Mouse (Mus musculus) CH12.LX (cell line): ENCODE data around the gene Nav1. TPM values are rescaled to one million over a fixed set of nuclear protein-coding genes. Genes with fewer than 3 reads are reported as not detected.

ENCODE experiments used
- DNase-seq: peaks from one replicate; pipeline ENCODE4 v3.0.0-alpha.2; 2013; ENCODE audit errors: extremely low read depth
- H3K27ac ChIP-seq: 2 replicates; pipeline ENCODE4 v1.5.1; 2012; ENCODE audit warnings: low read depth, mild to moderate bottlenecking, control low read depth, moderate library complexity; ENCODE audit not compliant: insufficient read depth
- H3K27me3 ChIP-seq: replicated peaks from 2 replicates; pipeline ENCODE3; 2012; ENCODE audit warnings: inconsistent platforms
- H3K36me3 ChIP-seq, 2 experiments: replicated peaks in 1 of 2; 2 replicates each; pipeline versions ENCODE3 to v1.6.1; 2012; ENCODE audit warnings: inconsistent platforms in 1 of 2, low read length in 1 of 2, mild to moderate bottlenecking in 1 of 2, mixed read lengths in 1 of 2, moderate library complexity in 1 of 2; ENCODE audit not compliant: control insufficient read depth in 1 of 2, insufficient read depth in 1 of 2
- H3K4me1 ChIP-seq, 2 experiments: 2 replicates each; pipeline ENCODE4 v1.6.1; 2012; ENCODE audit warnings: inconsistent platforms in 1 of 2, moderate library complexity in 1 of 2; ENCODE audit not compliant: insufficient read depth in 2 of 2, control insufficient read depth in 1 of 2
- H3K4me2 ChIP-seq: 2 replicates; pipeline ENCODE4 v1.6.1; 2012; ENCODE audit warnings: low read depth, mild to moderate bottlenecking, control low read depth; ENCODE audit not compliant: poor library complexity, insufficient read depth, severe bottlenecking
- H3K4me3 ChIP-seq, 3 experiments: fragments of 150-350 bp in 1 of 3; sonication (generic) in 1 of 3; replicated peaks in 1 of 3; 2 replicates each; pipeline versions ENCODE3 to v1.5.1; 2011 to 2012; ENCODE audit warnings: low read depth in 2 of 3, low read length in 2 of 3, mild to moderate bottlenecking in 2 of 3, moderate library complexity in 2 of 3, control low read depth in 1 of 3, improper control_type of control experiment in 1 of 3, inconsistent platforms in 1 of 3, mixed read lengths in 1 of 3; ENCODE audit not compliant: poor library complexity in 1 of 3
- H3K79me2 ChIP-seq: replicated peaks from 2 replicates; pipeline ENCODE4 v1.6.1; 2012; ENCODE audit warnings: mild to moderate bottlenecking, moderate library complexity; ENCODE audit not compliant: control insufficient read depth, poor library complexity, insufficient read depth, severe bottlenecking; ENCODE audit errors: extremely low read depth
- H3K9ac ChIP-seq: 2 replicates; pipeline ENCODE4 v1.6.1; 2012; ENCODE audit warnings: low read depth, mild to moderate bottlenecking, control low read depth, moderate library complexity; ENCODE audit not compliant: insufficient read depth
- H3K9me3 ChIP-seq: replicated peaks from 2 replicates; pipeline ENCODE3; 2012; ENCODE audit warnings: low read length, inconsistent platforms, mixed read lengths
- CHD1 ChIP-seq: IDR thresholded peaks from 2 replicates; pipeline ENCODE4 v1.6.1; 2012; ENCODE audit warnings: low read depth, low read length, improper control_type of control experiment, inconsistent platforms
- CHD2 ChIP-seq: IDR thresholded peaks from 2 replicates; pipeline ENCODE4 v1.6.1; 2011; ENCODE audit warnings: low read length, improper control_type of control experiment
- ETS1 ChIP-seq: conservative IDR thresholded peaks from 2 replicates; pipeline ENCODE4 v1.6.1; 2012; ENCODE audit warnings: low read depth, mild to moderate bottlenecking, inconsistent platforms, low read length, improper control_type of control experiment, moderate library complexity
- GABPA ChIP-seq: IDR thresholded peaks from 2 replicates; pipeline ENCODE4 v1.6.1; 2012; ENCODE audit warnings: low read depth, low read length, improper control_type of control experiment, inconsistent platforms; ENCODE audit not compliant: insufficient replicate concordance
- HCFC1 ChIP-seq: IDR thresholded peaks from 2 replicates; pipeline ENCODE4 v1.6.1; 2012; ENCODE audit warnings: low read depth, mild to moderate bottlenecking, inconsistent platforms, low read length, improper control_type of control experiment
- IRF4 ChIP-seq: IDR thresholded peaks from 2 replicates; pipeline ENCODE4 v1.6.1; 2014; ENCODE audit warnings: low read depth, mild to moderate bottlenecking, inconsistent platforms, low read length, improper control_type of control experiment
- JUN ChIP-seq: IDR thresholded peaks from 2 replicates; pipeline ENCODE4 v1.6.1; 2011; ENCODE audit warnings: low read depth, mild to moderate bottlenecking, low read length, improper control_type of control experiment, moderate library complexity; ENCODE audit not compliant: insufficient read depth
- KAT2A ChIP-seq: IDR thresholded peaks from 2 replicates; pipeline ENCODE4 v1.6.1; 2012; ENCODE audit warnings: low read length, improper control_type of control experiment, inconsistent platforms; ENCODE audit not compliant: insufficient replicate concordance
- MEF2A ChIP-seq: IDR thresholded peaks from 2 replicates; pipeline ENCODE4 v1.6.1; 2014; ENCODE audit warnings: low read depth, mild to moderate bottlenecking, inconsistent platforms, low read length, improper control_type of control experiment, borderline replicate concordance
- MXI1 ChIP-seq: IDR thresholded peaks from 2 replicates; pipeline ENCODE4 v1.6.1; 2011; ENCODE audit warnings: mild to moderate bottlenecking, low read depth, low read length, improper control_type of control experiment
- MYC ChIP-seq: IDR thresholded peaks from 2 replicates; pipeline ENCODE4 v1.6.1; 2011; ENCODE audit warnings: low read depth, mild to moderate bottlenecking, improper control_type of control experiment, low read length
- NELFE ChIP-seq: IDR thresholded peaks from 2 replicates; pipeline ENCODE4 v1.6.1; 2011; ENCODE audit warnings: low read depth, low read length, improper control_type of control experiment
- NRF1 ChIP-seq: IDR thresholded peaks from 2 replicates; pipeline ENCODE4 v1.6.1; 2014; ENCODE audit warnings: low read depth, mild to moderate bottlenecking, inconsistent platforms, low read length, improper control_type of control experiment, moderate library complexity
- PAX5 ChIP-seq: IDR thresholded peaks from 2 replicates; pipeline ENCODE4 v1.6.1; 2012; ENCODE audit warnings: low read length, inconsistent platforms, mixed read lengths
- POLR2A ChIP-seq: IDR thresholded peaks from 2 replicates; pipeline ENCODE4 v1.6.1; 2011; ENCODE audit warnings: low read depth, mild to moderate bottlenecking, improper control_type of control experiment, low read length
- RAD21 ChIP-seq: IDR thresholded peaks from 2 replicates; pipeline ENCODE4 v1.6.1; 2011; ENCODE audit warnings: low read depth, mild to moderate bottlenecking, low read length, improper control_type of control experiment, moderate library complexity
- SIN3A ChIP-seq: IDR thresholded peaks from 2 replicates; pipeline ENCODE4 v1.6.1; 2012; ENCODE audit warnings: low read length, improper control_type of control experiment, inconsistent platforms
- TBP ChIP-seq: conservative IDR thresholded peaks from 2 replicates; pipeline ENCODE4 v1.6.1; 2011; ENCODE audit warnings: low read depth, low read length, improper control_type of control experiment
- TCF12 ChIP-seq: IDR thresholded peaks from 2 replicates; pipeline ENCODE4 v1.6.1; 2014; ENCODE audit warnings: low read depth, mild to moderate bottlenecking, inconsistent platforms, low read length, improper control_type of control experiment
- UBTF ChIP-seq: IDR thresholded peaks from 2 replicates; pipeline ENCODE4 v1.6.1; 2012; ENCODE audit warnings: low read depth, mild to moderate bottlenecking, inconsistent platforms, low read length, improper control_type of control experiment, moderate library complexity
- ZC3H11A ChIP-seq: IDR thresholded peaks from 2 replicates; pipeline ENCODE4 v1.6.1; 2012; ENCODE audit warnings: low read depth, mild to moderate bottlenecking, inconsistent platforms, low read length, improper control_type of control experiment
- ZNF384 ChIP-seq: IDR thresholded peaks from 2 replicates; pipeline ENCODE4 v1.6.1; 2012; ENCODE audit warnings: low read depth, low read length, improper control_type of control experiment, inconsistent platforms
- dilution Hi-C: fragments of 300-500 bp; cut with MboI; formaldehyde crosslinking; loops from 2 replicates; pipeline ENCODE4 v1.14.3; 2020; ENCODE audit warnings: low sequenced_read_pairs; ENCODE audit not compliant: extremely low pct_unique_long_range_greater_than_20kb, extremely low pct_ligation_motif_present
- in situ Hi-C: fragments of 300-500 bp; cut with MboI; formaldehyde crosslinking; loops from 3 replicates; pipeline ENCODE4 v1.14.3; 2019; ENCODE audit warnings: low sequenced_read_pairs, low pct_ligation_motif_present, low pct_unique_long_range_greater_than_20kb, mixed read lengths
- polyA plus RNA-seq: library from polyadenylated mRNA; unstranded; fragments of >175 nt; gene quantifications from 2 replicates; pipeline ENCODE4 v1.2.1, GENCODE M21; 2012; ENCODE audit warnings: low read depth; ENCODE audit not compliant: insufficient read length
- total RNA-seq, 2 experiments: library from RNA; depleted of rRNA; stranded (reverse); fragments of 300-350 nt in 1 of 2; fragments of >200 nt in 1 of 2; gene quantifications; 2 replicates each; pipeline ENCODE4 v1.2.3; 2012 to 2014

The Nav1 gene
- total and polyA plus RNA-seq, 3 experiments = 0.21 to 0.56 TPM; not detected in 1

- no peaks in the 10 kb centered on the region for H3K36me3 ChIP-seq
- no peaks in the 10 kb centered on the region for H3K79me2 ChIP-seq
- no peaks in the 10 kb centered on the region for H3K9me3 ChIP-seq
- dilution Hi-C loops (no loop called here), in situ Hi-C loops (no loop called here)
- H3K27ac ChIP-seq = no peak overlapping the region
- no peak overlapping the region for H3K9ac ChIP-seq
- H3K27me3 ChIP-seq = peaks cover 37% of the 10 kb centered on the region
- TF ChIP-seq GABPA (no peak), POLR2A (no peak), RAD21 (no peak), KAT2A (no peak), SIN3A (no peak), TBP (no peak), ZC3H11A (no peak), PAX5 (no peak)
- H3K4me1 ChIP-seq = peaks cover 0 to 4% of the 10 kb centered on the region in 2 experiments; a peak in 1 of 4 replicates
- no peak overlapping the region for H3K4me2 ChIP-seq
- no peak overlapping the region for H3K4me3 ChIP-seq
- no peak for DNase-seq
Observed at GRCm38 (mm10) chr1:135550886-135551285, 56.2 kb downstream of the Nav1 start.

GRCm38 (mm10) chr1:135548750-135549149 lies 58.3 kb downstream of the Nav1 start:
- in situ Hi-C loops = loop anchor here (5.0 kb wide), 1 partner anchor 124 kb away; no protein-coding TSS in a partner anchor

GRCm38 (mm10) chr1:135546099-135546498 lies 61.0 kb downstream of the Nav1 start:
- no peak for DNase-seq
- TF ChIP-seq NRF1 (no peak), JUN (no peak), MYC (no peak), ZNF384 (no peak), MEF2A (no peak), HCFC1 (no peak), UBTF (no peak), IRF4 (no peak), CHD1 (no peak), PAX5 (no peak), POLR2A (no peak), ETS1 (no peak), MXI1 (no peak), GABPA (no peak), SIN3A (no peak), TCF12 (no peak)
- peaks cover 0 to 6% of the 10 kb centered on the region in 2 experiments; a peak in 1 of 4 replicates for H3K4me1 ChIP-seq
- no peaks in the 10 kb centered on the region for H3K9me3 ChIP-seq
- H3K9ac ChIP-seq = no peak overlapping the region
- H3K4me3 ChIP-seq = no peak overlapping the region
- peaks cover 31% of the 10 kb centered on the region for H3K27me3 ChIP-seq
- H3K4me2 ChIP-seq = no peak overlapping the region
- no peaks in the 10 kb centered on the region for H3K79me2 ChIP-seq
- in situ Hi-C loops (loop anchor here (5.0 kb wide), 1 partner anchor 126 kb away; no protein-coding TSS in a partner anchor), dilution Hi-C loops (no loop called here)
- no peak overlapping the region for H3K27ac ChIP-seq
- no peaks in the 10 kb centered on the region for H3K36me3 ChIP-seq

More at GRCm38 (mm10) chr1:135548750-135549149, 58.3 kb downstream of the Nav1 start:
- Histone ChIP-seq H3K79me2 (no peaks in the 10 kb centered on the region), H3K4me3 (no peak overlapping the region), H3K27ac (no peak overlapping the region), H3K9me3 (no peaks in the 10 kb centered on the region), H3K4me2 (no peak overlapping the region), H3K4me1 (peaks cover 0 to 6% of the 10 kb centered on the region in 2 experiments; a peak in 1 of 4 replicates), H3K9ac (no peak overlapping the region), H3K27me3 (peaks cover 31% of the 10 kb centered on the region), H3K36me3 (no peaks in the 10 kb centered on the region)
- dilution Hi-C loops = no loop called here
- TF ChIP-seq KAT2A (no peak), UBTF (no peak), CHD2 (no peak), MEF2A (no peak), NELFE (no peak)
- no peak for DNase-seq
